Mouse (Mus musculus) limb, embryonic 11.5 days (tissue): Measurements from ENCODE around the gene Psmd3. TPM values are rescaled to one million over a fixed set of nuclear protein-coding genes. Genes with fewer than 3 reads are reported as not detected.
A peak's percentile ranks its signal among the peaks of the same experiment; 100 is the strongest.
"Not testable (repeated sequence)": the region's sequence is repeated elsewhere in the genome, so short reads cannot be mapped to it uniquely, and the experiment has no call there.

Experiments used
- ATAC-seq: fragments of 200-750 bp; cut with Nextera tagmentation; 2 replicates; pipeline ENCODE4 v1.8.0; 2017; ENCODE audit warnings: low read depth; ENCODE audit not compliant: insufficient number of reproducible peaks, low FRiP score, low TSS enrichment
- DNase-seq: peaks from one replicate; pipeline ENCODE4 v3.0.0-alpha.2; 2015; ENCODE audit warnings: low spot score
- H3K27ac ChIP-seq: fragments of 300-500 bp; sonication (generic); replicated peaks from 2 replicates; pipeline ENCODE4 v1.5.1; 2014; ENCODE audit warnings: low read depth, mild to moderate bottlenecking, low read length
- H3K27me3 ChIP-seq: fragments of 300-500 bp; sonication (generic); 2 replicates; pipeline ENCODE4 v1.6.1; 2014; ENCODE audit warnings: mild to moderate bottlenecking, low read length, mixed read lengths; ENCODE audit not compliant: control insufficient read depth, insufficient read depth
- H3K36me3 ChIP-seq: fragments of 300-500 bp; sonication (generic); 2 replicates; pipeline ENCODE4 v1.6.1; 2014; ENCODE audit warnings: mild to moderate bottlenecking, low read length, moderate library complexity, mixed read lengths; ENCODE audit not compliant: control insufficient read depth, insufficient read depth
- H3K4me1 ChIP-seq: fragments of 300-500 bp; sonication (generic); 2 replicates; pipeline ENCODE4 v1.6.1; 2014; ENCODE audit warnings: low read length, mixed read lengths; ENCODE audit not compliant: control insufficient read depth, insufficient read depth
- H3K4me2 ChIP-seq: fragments of 300-500 bp; sonication (generic); 2 replicates; pipeline ENCODE4 v1.6.1; 2014; ENCODE audit warnings: low read depth, mild to moderate bottlenecking, moderate library complexity; ENCODE audit not compliant: severe bottlenecking
- H3K4me3 ChIP-seq: fragments of 300-500 bp; sonication (generic); 2 replicates; pipeline ENCODE4 v1.5.1; 2014; ENCODE audit warnings: low read depth, low read length
- H3K9ac ChIP-seq: fragments of 300-500 bp; sonication (generic); 2 replicates; pipeline ENCODE4 v1.6.1; 2014; ENCODE audit warnings: mild to moderate bottlenecking, low read length
- H3K9me3 ChIP-seq: fragments of 300-500 bp; sonication (generic); 2 replicates; pipeline ENCODE4 v1.6.1; 2016; ENCODE audit warnings: low read length; ENCODE audit not compliant: control insufficient read depth
- WGBS: fragments of 180-500 bp; shearing (Covaris S2); extraction: QIAGEN DNeasy Blood & Tissue Kit; methylation state at CpG from one replicate; pipeline ENCODE4 v1.1.7; 2014; 5-methylcytosine and 5-hydroxymethylcytosine counted together
- polyA plus RNA-seq: library from polyadenylated mRNA; unstranded; fragments of >200 nt; fragmentation: Nextera tagmentation; extraction: Ambion mirVana; gene quantifications from 2 replicates; pipeline ENCODE4 v1.2.1, GENCODE M21; 2014

Psmd3 gene
- polyA plus RNA-seq, 1 experiment from 2014 or later: 187 TPM

DNA sequence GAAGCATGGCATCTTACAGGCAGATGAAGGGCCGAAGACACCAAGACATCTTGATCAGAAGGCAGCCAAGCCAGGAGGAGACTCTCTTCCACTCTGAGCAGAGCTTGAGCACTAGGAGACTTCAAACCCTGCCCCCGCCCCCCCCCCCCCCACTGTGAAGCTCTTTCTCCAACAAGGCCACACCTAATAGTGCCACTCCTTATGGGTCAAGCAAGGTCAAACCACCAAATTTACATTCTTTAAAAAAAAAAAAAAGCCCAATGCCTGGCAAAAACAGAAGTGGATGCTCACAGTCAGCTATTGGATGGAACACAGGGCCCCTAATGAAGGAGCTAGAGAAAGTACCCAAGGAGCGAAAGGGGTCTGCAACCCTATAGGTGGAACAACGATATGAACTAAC, 1.8 kb upstream of the Psmd3 start:
- not testable (repeated sequence) for H3K9me3 ChIP-seq, DNase-seq, H3K27me3 ChIP-seq, H3K4me3 ChIP-seq, H3K4me1 ChIP-seq, ATAC-seq, H3K4me2 ChIP-seq, H3K9ac ChIP-seq, H3K36me3 ChIP-seq, H3K27ac ChIP-seq
- whole genome bisulfite sequencing: 84% methylated on average over 4 of the region's 4 CpGs

- Histone ChIP-seq H3K27me3 (no peaks in the 10 kb centered on the region), H3K4me3 (no peak overlapping the region), H3K9ac (no peak overlapping the region), H3K36me3 (peaks cover 6% of the 10 kb centered on the region; the same call in 1 of the 2 replicates), H3K27ac (no peak overlapping the region), H3K4me2 (no peak overlapping the region), H3K9me3 (no peaks in the 10 kb centered on the region), H3K4me1 (peaks cover 4% of the 10 kb centered on the region; the same call in 1 of the 2 replicates)
- DNase-seq (no peak), ATAC-seq (no peak)
- WGBS: 87% methylated on average over 4 of the region's 4 CpGs
Measured at GRCm38 (mm10) chr11:98681186-98681585, 1.2 kb upstream of the Psmd3 start.

GRCm38 (mm10) chr11:98682811-98683210, 457 bp downstream of the Psmd3 start:
- Histone ChIP-seq H3K4me3 (peak overlapping the region; percentile 97), H3K4me1 (peaks cover 4% of the 10 kb centered on the region; the same call in 1 of the 2 replicates), H3K36me3 (peaks cover 17% of the 10 kb centered on the region; the same call in 1 of the 2 replicates), H3K27me3 (no peaks in the 10 kb centered on the region), H3K4me2 (peak overlapping the region; percentile 76), H3K9ac (peak overlapping the region; percentile 92), H3K9me3 (no peaks in the 10 kb centered on the region), H3K27ac (0 out of 2 replicates have a peak overlapping the region, but pooled peaks have one; percentile 39)
- DNase-seq: no peak
- WGBS: under 1% methylated on average over 23 of the region's 23 CpGs
- no peak for ATAC-seq

DNA sequence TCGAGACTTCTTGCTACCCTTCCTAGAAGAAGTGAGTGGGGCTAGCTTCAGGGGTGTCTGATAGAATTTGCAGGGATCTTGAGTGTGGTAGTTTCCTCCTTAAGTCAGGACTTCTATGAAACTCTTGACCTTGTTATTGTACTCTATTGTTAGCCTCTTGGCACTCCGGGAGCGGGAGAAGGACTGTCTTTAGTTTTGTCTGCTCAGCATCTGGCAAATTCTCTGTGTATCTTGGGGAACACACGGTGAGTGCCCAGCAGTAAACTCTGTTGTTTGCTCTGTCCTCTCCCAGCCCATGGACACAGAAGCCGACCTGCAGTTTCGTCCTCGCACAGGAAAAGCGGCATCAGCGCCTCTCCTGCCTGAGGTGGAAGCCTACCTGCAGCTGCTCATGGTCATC, 3.3 kb downstream of the Psmd3 start:
- Histone ChIP-seq H3K4me3 (no peak overlapping the region), H3K9me3 (no peaks in the 10 kb centered on the region), H3K4me2 (no peak overlapping the region), H3K27me3 (no peaks in the 10 kb centered on the region), H3K4me1 (peaks cover 4% of the 10 kb centered on the region; the same call in 1 of the 2 replicates), H3K9ac (no peak overlapping the region; the same call in 1 of the 2 replicates), H3K27ac (no peak overlapping the region), H3K36me3 (peaks cover 26% of the 10 kb centered on the region; the same call in 1 of the 2 replicates)
- no peak for DNase-seq
- 94% methylated on average over 9 of the region's 9 CpGs for WGBS
- no peak for ATAC-seq

DNA sequence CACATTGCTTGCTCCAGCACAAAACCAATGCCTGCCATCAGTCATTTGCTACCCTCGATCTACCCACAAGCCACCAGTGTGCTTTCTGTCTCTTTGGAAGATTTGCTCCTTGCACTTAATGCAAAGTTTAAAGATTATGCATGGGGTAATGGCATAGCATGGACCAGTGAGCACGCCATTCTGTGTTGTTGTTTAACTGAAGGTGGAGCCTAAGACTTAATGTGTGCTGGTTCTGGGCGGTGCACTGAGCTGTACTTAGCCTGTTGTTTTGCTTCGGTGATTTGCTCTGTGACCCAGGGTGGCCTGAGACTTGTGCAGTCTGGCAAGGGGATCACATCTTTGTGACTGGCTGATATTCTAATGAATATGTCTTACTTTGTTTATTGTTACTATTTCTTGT, 4.6 kb downstream of the Psmd3 start:
- Histone ChIP-seq H3K9me3 (no peaks in the 10 kb centered on the region), H3K4me2 (no peak overlapping the region), H3K9ac (no peak overlapping the region), H3K27ac (no peak overlapping the region), H3K4me3 (no peak overlapping the region), H3K4me1 (peaks cover 4% of the 10 kb centered on the region; the same call in 1 of the 2 replicates), H3K27me3 (no peaks in the 10 kb centered on the region), H3K36me3 (peaks cover 35% of the 10 kb centered on the region; the same call in 1 of the 2 replicates)
- DNase-seq: no peak
- WGBS: 88% methylated on average over 4 of the region's 4 CpGs
- no peak for ATAC-seq

DNA sequence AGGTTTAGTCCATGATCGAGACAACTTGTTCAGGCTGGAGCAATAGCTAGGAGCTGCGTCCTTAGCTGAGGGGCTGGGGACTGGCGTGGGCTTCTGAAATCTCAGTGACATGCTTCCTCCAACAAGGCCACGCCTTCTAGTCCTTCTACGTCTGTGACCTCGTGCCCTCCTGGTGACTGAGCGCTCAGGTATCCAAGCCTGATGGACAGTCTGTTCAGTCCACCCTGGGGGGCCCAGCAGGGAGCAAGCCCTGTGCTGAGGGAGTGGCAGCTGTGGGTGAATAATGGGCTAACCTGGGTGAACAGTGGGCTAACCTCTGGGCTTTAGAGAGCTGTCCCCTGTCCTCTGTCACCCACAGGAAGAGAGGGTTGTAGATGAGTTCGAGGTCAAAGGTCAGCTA, 5.7 kb downstream of the Psmd3 start:
- DNase-seq (no peak), ATAC-seq (no peak)
- H3K9ac ChIP-seq: no peak overlapping the region
- peaks cover 36% of the 10 kb centered on the region; the same call in 1 of the 2 replicates for H3K36me3 ChIP-seq
- H3K27me3 ChIP-seq: no peaks in the 10 kb centered on the region
- 92% methylated on average over 8 of the region's 8 CpGs for WGBS
- H3K9me3 ChIP-seq: no peaks in the 10 kb centered on the region
- no peak overlapping the region for H3K4me2 ChIP-seq
- peaks cover 4% of the 10 kb centered on the region; the same call in 1 of the 2 replicates for H3K4me1 ChIP-seq
- H3K4me3 ChIP-seq: no peak overlapping the region
- no peak overlapping the region for H3K27ac ChIP-seq

DNA sequence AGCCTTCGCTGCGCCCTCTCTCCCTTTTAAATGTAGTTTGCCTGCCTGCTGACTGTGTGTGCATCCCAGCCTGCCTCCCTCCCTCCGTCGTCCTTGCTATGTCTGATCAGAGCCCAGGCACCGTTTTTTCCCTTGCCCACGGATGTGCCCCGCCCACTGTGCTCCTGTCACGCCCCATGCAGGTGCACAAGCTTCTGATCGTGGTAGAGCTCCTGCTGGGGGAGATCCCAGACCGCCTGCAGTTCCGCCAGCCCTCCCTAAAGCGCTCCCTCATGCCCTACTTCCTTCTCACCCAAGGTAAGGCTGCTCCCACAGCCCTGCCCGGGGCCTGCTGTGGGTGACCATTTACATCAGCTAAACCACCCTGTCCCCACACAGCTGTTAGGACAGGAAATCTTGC, 10.8 kb downstream of the Psmd3 start:
- peaks cover 35% of the 10 kb centered on the region; the same call in 1 of the 2 replicates for H3K36me3 ChIP-seq
- DNase-seq: no peak
- H3K27me3 ChIP-seq: no peaks in the 10 kb centered on the region
- no peaks in the 10 kb centered on the region for H3K9me3 ChIP-seq
- no peaks in the 10 kb centered on the region for H3K4me1 ChIP-seq
- no peak overlapping the region for H3K4me3 ChIP-seq
- H3K9ac ChIP-seq: no peak overlapping the region
- no peak overlapping the region for H3K4me2 ChIP-seq
- no peak for ATAC-seq
- no peak overlapping the region for H3K27ac ChIP-seq
- WGBS: 74% methylated on average over 13 of the region's 13 CpGs

- no peak for DNase-seq
- Histone ChIP-seq H3K9me3 (no peaks in the 10 kb centered on the region), H3K36me3 (peaks cover 33% of the 10 kb centered on the region; the same call in 1 of the 2 replicates), H3K9ac (no peak overlapping the region), H3K4me1 (no peaks in the 10 kb centered on the region), H3K4me2 (no peak overlapping the region), H3K4me3 (no peak overlapping the region), H3K27me3 (no peaks in the 10 kb centered on the region), H3K27ac (no peak overlapping the region)
- 95% methylated on average over 8 of the region's 9 CpGs for WGBS
- ATAC-seq: no peak
Measured at GRCm38 (mm10) chr11:98693746-98694145, 11.4 kb downstream of the Psmd3 start.

- ATAC-seq (no peak), DNase-seq (no peak)
- Histone ChIP-seq H3K4me2 (no peak overlapping the region), H3K4me1 (no peaks in the 10 kb centered on the region), H3K4me3 (no peak overlapping the region), H3K27me3 (no peaks in the 10 kb centered on the region), H3K9me3 (no peaks in the 10 kb centered on the region), H3K27ac (no peak overlapping the region), H3K9ac (no peak overlapping the region), H3K36me3 (peaks cover 33% of the 10 kb centered on the region; the same call in 1 of the 2 replicates)
- WGBS: 92% methylated on average over 9 of the region's 9 CpGs
Measured at GRCm38 (mm10) chr11:98694301-98694700, 11.9 kb downstream of the Psmd3 start.
